Comparison of ENCODE assay signal across 12 mouse cellular contexts in the genomic region with DNA sequence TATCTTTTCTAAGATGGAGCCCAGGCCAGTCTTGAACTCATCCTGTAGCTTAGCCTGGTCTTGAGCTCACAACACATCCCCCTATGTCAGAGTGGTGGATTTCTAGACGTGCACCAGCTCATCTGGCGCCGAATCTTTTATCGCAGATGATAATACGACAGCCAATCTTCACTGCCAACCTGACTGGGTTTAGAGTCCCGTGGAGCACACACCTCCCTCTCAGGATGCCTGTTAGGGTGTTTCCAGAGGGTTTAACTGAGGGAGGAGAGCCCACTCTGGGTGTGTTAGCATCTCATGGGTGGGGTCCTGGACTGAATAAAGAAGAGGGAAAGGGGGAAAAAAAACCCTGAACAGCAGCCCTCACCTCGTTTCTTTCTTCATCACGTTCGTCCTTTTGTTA.
"Had no signal": no experiment of that assay in that cellular context is flagged by ENCODE, and none has a peak within 500 bp of the region (broad histone marks: within the 10 kb centered on the region; RNA-seq: fewer than 3 reads in every experiment).

No protein-coding gene starts in this region.

- H3K27me3 ChIP-seq: limb, embryonic 13.5 days; neural tube, embryonic 15.5 days; stomach, embryonic 15.5 days had no signal

- H3K4me1 ChIP-seq: stomach, embryonic 15.5 days had no signal

- H3K36me3 ChIP-seq: limb, embryonic 13.5 days; neural tube, embryonic 15.5 days; stomach, embryonic 15.5 days had no signal

- H3K4me2 ChIP-seq: limb, embryonic 13.5 days; neural tube, embryonic 15.5 days; stomach, embryonic 15.5 days had no signal

- DNase-seq: kidney, adult 2 months; layer of hippocampus, adult 9-11 months; left cerebral cortex, postnatal 4 days; lung, adult 18-20 months; right cerebral cortex, postnatal 14 days; thymus, adult 2 months; thymus, postnatal 25 days had no signal

- H3K4me3 ChIP-seq: limb, embryonic 13.5 days; myocyte; neural tube, embryonic 15.5 days; stomach, embryonic 15.5 days had no signal

- H3K9ac ChIP-seq: limb, embryonic 13.5 days; liver, embryonic 14.5 days; neural tube, embryonic 15.5 days; stomach, embryonic 15.5 days had no signal

- H3K9me3 ChIP-seq: neural tube, embryonic 15.5 days; stomach, embryonic 15.5 days had no signal

- H3K27ac ChIP-seq: limb, embryonic 13.5 days; liver, embryonic 14.5 days; neural tube, embryonic 15.5 days; stomach, embryonic 15.5 days had no signal
